Mouse (Mus musculus) cerebellum, postnatal 10 days (tissue): Measurements from ENCODE around the gene Plcb4.

Experiments used
- DNase-seq, 2 experiments: peaks; one replicate each; pipeline ENCODE4 v3.0.0; 2021; ENCODE audit warnings: mixed read lengths in 2 of 2

Gene Plcb4

DNA sequence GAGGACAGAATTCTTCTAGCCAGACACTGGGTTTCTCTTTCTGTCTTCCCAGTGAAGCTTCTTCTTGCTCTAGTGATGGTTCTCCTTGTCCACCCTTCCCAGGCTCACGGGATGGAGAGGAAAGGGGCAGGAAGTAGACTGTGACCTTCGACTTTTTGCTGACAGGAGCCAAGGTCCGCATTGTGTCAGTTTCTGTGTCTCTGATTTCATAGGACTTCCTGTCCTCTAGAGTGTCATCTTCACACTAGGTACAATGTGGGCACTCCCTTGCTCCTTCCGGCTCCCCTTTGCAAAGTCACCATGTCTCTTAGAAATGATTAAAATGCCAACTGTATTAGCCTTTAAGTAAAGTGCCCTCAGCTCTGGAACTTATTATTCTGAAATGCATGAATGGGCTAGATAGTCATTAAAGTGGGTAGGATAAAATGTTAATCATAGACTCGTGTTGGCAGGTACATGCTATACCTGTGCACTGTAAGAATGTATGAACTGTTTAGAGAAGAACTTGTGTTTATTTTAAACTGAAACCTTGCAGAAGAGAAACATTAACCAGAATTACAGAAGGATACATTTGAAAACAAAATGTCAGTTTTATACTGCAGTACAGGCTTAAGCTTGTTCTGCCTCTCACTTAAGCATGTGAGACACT lies 152.8 kb downstream of the Plcb4 start:
- no peak for DNase-seq

DNA sequence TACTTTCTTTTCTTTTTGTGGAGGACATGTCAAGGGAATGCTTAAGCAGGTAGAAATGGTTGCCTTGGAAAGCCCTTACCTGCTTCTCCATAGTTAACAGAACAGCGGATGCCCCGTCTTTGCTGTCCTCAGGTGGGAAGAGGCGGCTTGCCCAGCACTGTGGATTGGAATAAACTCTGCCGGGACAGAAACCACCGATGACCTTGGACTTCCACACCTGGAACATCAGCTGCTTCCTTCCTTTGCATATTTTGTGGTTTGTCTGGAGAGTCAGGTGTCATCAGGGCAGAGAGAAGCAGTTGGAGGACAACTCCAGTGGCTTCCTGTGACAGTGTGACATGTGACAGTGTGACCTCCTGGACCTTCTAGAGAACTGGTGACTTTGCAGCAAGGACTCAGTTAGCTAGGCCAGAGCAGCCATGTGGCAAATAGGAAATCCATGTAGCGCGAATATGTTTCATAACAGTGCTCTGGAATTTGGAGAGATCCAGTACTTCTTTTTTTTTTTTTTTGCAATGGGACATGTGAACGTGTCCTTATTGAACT lies 154.0 kb downstream of the Plcb4 start:
- DNase-seq = no peak

GRCm38 (mm10) chr2:135820691-135821090 lies 161.9 kb downstream of the Plcb4 start:
- DNase-seq = no peak

- no peak for DNase-seq
Observed at GRCm38 (mm10) chr2:135823690-135824089, 164.9 kb downstream of the Plcb4 start.

DNA sequence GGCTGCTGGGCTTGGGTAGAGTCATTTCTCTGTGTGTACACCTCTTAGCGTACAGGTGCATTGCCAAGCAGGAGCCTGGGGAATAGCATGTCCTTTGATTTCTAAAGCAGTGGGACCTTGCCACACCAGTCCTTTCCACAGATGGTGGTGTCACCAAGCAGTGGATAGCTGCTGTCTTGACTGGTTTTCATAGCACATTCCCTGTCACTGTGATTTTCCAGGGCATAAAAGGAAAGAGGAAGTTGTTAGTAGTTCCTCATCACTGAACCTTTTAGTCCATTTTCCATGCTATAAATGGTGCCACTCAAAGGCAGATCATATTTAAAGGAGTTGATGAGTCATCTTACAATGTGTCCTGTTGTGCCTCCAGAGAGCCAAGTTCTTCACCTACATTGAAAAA lies 165.9 kb downstream of the Plcb4 start:
- DNase-seq = no peak

DNA sequence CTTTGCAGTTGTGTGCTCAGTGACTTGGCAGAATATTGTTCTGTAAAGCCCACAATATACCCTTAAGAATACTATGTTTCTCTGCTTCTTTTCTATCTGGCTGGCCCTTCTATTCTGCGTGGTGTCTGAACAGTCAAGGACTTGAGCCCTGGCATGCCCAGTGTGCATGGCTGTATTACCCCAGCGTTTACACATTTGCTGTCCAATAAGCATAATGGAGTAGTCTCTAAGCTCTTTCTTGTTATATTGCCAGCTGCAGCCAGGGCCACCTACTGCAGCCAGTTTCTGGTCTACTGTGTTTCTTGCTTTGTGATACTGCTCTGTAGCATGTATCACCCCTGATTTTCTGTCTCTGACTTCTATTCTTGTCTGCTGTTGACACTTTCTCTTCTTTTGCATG lies 166.8 kb downstream of the Plcb4 start:
- DNase-seq = peak; percentile 43 to 45

GRCm38 (mm10) chr2:135826616-135827360 lies 168.0 kb downstream of the Plcb4 start:
- DNase-seq = no peak

GRCm38 (mm10) chr2:135828446-135828845 lies 169.6 kb downstream of the Plcb4 start:
- DNase-seq = no peak

DNA sequence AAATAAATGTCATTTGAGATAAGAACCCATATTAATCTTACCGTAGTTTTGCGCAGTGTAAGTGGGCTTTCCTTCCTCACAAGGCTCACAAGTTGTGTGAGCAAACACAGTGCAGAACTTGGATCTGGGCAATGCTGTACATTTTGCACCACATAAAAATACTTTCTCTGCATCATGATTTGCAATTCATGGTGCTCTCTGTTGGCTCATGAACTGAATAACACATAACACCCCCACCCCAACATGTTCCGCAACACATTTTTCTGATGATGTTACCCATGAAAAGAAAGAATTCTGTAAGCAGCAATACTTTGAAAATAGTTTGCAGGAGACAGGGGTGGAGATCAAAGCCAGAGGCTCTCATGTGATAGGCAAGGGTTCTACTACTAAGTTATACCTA lies 174.9 kb downstream of the Plcb4 start:
- no peak for DNase-seq

DNA sequence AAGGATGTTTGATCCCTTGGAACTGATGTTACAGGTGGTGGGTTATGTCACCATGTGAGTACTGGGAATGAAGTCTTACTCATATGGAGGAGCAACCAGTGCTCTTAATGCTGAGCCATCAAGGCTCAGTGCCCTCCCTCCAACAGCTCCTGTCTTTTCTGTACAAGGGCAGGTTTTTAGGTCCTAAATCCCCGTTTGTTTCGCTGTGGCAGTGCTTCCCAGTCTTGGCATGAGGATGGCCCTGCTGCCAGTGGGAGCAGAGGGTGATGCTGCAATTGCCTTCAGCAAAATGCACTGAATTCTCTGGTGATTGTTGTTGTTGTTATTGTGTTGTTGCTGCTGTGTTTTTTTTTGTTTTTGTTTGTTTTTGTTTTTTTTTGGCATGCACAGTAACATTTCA lies 175.6 kb downstream of the Plcb4 start:
- DNase-seq = peak; percentile 60 to 66

DNA sequence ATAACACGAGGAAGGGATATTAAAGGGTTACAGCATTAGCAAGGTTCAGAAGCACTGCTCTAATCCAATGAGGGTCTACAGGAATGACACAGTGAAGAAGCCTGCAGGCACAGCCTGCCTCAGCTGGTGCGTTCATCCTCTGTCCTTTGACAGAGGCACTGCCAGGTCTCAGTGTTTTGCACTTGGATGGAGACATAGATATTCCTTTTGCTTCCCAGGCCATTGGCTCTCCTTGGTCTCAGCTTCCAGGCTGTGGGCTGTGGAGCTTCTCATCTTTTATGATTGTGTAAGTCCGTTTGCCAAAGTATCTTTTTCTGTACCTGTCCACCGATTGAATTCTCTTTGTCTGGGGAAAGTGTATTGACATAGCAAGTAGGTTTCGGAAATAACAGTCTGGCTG lies 177.1 kb downstream of the Plcb4 start:
- DNase-seq = peak; percentile 33 to 40

- DNase-seq = peak; percentile 69 to 75
Observed at GRCm38 (mm10) chr2:135836426-135836825, 177.6 kb downstream of the Plcb4 start.

DNA sequence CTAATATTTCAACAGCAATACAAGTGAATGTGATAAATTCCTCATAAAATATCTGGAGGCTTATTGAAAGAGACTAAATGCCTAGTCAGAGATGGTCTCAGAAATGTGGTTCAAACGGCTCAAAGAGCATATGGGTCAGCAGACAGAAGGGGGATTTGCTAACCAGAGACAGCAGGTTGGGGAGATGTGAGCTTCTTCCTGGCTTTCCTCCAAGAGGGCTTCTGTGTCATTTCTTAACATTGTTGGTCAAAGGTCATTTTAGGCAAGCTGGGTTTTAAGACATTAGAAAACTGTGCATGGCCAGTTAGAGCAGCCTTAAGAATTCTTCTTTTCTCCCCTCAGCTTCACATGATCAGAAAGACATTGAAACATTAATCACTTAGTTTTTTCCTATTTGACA lies 178.9 kb downstream of the Plcb4 start:
- DNase-seq = peak; percentile 33 to 55

DNA sequence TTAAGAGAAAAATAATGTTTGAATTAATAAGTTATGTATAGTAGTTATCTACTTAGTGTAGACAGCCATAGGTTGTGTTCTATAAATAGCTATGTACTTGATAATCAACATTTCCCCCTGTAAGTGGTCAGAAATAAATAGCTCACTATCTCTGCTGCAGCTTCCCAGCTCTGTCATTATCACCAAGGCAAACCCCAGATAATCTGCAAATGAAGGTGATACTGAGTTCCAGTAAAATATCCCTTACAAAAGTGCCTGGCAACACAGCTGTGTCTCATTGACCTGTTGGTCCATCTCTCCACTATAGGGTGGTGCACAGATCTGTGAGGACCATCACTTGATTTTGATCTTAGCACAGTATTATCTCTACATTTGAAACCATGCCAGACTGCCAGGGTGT lies 179.3 kb downstream of the Plcb4 start:
- no peak for DNase-seq

DNA sequence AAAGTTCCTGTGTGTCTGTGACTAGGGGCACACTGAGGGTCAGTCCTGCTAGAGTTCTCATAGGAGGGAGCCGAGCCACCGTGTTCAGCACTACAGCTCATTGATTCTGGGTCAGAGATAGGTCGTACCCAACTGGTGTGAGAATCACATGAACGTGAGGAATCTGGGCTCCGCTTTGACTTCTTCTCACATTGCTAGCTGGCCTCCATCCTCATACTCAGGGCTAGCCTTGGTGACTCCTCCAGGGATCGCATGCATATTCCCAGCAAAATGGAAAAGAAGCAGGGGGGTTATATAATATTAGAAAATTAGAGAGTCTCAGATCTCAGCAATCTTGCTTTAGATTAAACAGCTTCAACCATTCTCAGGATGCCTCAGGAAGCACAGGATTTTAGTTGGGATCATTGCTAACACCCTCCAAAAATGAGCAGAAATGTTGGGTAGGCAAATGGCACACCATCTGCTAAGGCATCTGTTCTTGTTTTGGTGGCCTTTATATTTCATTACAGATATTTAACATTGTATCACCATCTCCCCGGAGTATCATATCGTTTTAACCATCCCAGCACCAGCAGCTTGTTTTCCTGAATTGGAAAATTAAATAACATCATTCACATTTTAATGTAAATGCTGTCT lies 180.0 kb downstream of the Plcb4 start:
- peak; percentile 59 to 63 for DNase-seq

- no peak for DNase-seq
Observed at GRCm38 (mm10) chr2:135843721-135844120, 184.9 kb downstream of the Plcb4 start.

- DNase-seq = peak; percentile 53 to 60
Observed at GRCm38 (mm10) chr2:135846903-135847302, 188.1 kb downstream of the Plcb4 start.

DNA sequence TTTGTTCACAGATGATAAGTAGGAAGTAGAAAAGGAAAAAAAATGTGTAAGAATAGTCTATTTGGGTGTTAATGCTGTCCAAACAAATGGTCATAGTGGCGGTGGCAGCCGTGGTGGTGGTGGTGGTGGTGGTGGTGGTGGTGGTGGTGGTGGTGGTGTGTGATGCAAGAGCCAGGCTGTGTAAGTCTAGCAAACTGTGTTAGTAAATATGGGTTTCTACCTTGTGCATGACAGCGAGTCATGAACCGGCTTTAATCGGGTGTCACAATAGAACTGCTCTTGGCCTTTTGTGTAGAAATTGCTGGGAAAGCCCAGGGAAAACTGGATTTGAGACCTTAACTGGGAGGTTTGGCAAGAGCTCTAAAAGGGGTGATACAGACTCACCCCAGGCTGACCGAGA lies 188.9 kb downstream of the Plcb4 start:
- no peak for DNase-seq

- no peak for DNase-seq
Observed at GRCm38 (mm10) chr2:135848169-135848568, 189.4 kb downstream of the Plcb4 start.

GRCm38 (mm10) chr2:135851964-135852363 lies 193.2 kb downstream of the Plcb4 start:
- no peak for DNase-seq

DNA sequence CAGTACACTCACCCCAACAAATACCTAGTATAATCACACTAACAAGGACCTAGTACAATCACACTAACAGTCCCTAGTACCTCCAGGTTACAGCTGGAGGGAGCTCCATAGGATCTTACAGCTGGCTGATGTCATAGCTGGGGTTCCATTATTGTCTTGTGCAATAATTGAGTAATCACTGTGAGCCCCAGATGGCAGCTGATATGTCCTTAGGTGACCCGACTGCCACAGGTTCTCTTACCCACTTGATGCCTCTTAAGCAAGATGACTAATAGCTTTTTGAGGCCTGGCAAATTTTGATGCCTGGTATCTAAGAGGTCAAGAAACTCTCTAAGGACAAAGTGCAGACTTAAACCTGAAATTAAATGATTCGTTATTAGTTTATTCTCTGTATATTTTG lies 194.3 kb downstream of the Plcb4 start:
- DNase-seq = no peak

DNA sequence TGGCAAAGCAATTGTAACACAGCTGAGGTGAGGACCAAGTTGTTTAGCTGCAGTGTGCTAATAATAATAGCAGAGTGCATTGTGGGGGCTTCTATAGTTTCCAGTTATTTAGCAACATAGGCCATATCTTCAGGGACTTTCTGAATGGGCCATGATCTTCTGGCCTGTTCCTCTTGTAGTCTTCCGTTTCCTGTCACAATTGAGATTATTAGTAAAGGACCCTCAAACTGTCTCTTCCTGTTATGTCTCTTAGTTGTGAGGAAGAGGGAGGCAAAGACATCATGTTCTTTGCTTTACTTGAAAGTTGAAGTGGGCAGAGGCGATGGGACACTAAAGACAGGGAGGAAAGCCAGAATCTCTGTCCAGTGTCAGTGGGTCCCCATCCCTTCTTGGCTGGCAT lies 195.2 kb downstream of the Plcb4 start:
- no peak for DNase-seq

GRCm38 (mm10) chr2:135855890-135856490 lies 197.2 kb downstream of the Plcb4 start:
- no peak for DNase-seq
